ENCODE assay signal across 8 mouse cellular contexts in the genomic region with DNA sequence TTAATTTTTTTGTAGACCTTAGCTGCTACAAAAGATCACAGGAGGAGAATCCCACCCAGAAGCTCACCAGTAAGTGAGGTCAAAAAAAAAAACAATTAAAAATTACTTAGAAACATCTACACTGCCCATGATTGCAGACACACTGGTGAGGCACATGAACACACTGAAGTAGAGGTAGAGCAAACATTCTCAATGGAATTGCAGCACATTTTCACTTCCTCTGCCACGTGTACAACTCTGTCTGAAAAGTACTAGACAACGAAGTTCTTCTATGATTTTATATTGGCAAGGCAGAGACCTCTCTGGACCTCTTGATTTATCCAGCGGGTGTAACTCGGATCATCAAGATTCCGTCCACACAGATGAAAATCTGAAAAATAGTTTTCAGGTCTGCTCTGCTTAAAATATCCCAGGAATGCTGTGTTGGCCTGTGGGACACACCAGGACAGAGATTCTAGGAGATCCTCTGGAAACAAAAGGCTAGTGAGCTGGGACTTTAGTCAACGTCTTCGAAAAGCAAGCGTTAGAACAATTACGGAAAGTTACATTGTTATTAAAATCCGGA. TPM values are rescaled to one million over a fixed set of nuclear protein-coding genes. Genes with fewer than 3 reads are reported as not detected.
DNase-seq lines count a peak whose midpoint lies in the region; ATAC-seq and TF ChIP-seq lines count a peak whose summit lies in the region.

No protein-coding gene starts in this region.

- no peak for TF ChIP-seq RAD21 in MEL (IDR thresholded peaks at IDR 0.05; ENCODE audit: low read depth, low read length)

- ATAC-seq in heart, embryonic 16.5 days (replicated peaks; ENCODE audit: extremely low read depth, insufficient read depth, low FRiP score), result no peak
- ATAC-seq in liver, postnatal 0 days, result no peak

- H3K27me3 ChIP-seq in heart, embryonic 10.5 days (ENCODE audit: insufficient read depth, poor library complexity, severe bottlenecking), result no peaks in the 10 kb centered on the region
- H3K27me3 ChIP-seq in MEL (ENCODE audit: control insufficient read depth in 1 of 2, insufficient read depth in 2 of 2, low read length in 2 of 2), result no peaks in the 10 kb centered on the region
- no peaks in the 10 kb centered on the region for H3K27me3 ChIP-seq in heart, embryonic 16.5 days (ENCODE audit: control insufficient read depth, insufficient read depth, low read length)
- no peaks in the 10 kb centered on the region for H3K27me3 ChIP-seq in liver, postnatal 0 days (ENCODE audit: insufficient read depth, low read length)

- peaks cover 7% of the 10 kb centered on the region; the same call in 1 of the 2 replicates for H3K4me1 ChIP-seq in heart, embryonic 10.5 days
- peaks cover 13 to 16% of the 10 kb centered on the region in 2 experiments for H3K4me1 ChIP-seq in MEL (ENCODE audit: control insufficient read depth in 1 of 2, insufficient read depth in 2 of 2, low read length in 2 of 2)
- peaks cover 15% of the 10 kb centered on the region for H3K4me1 ChIP-seq in heart, embryonic 16.5 days (ENCODE audit: control insufficient read depth, insufficient read depth, low read length)
- peaks cover 17% of the 10 kb centered on the region for H3K4me1 ChIP-seq in liver, postnatal 0 days (ENCODE audit: insufficient read depth)

- no peaks in the 10 kb centered on the region for H3K36me3 ChIP-seq in heart, embryonic 10.5 days
- peaks cover 0 to 20% of the 10 kb centered on the region in 2 experiments; a peak in 2 of 4 replicates for H3K36me3 ChIP-seq in MEL (ENCODE audit: control insufficient read depth in 1 of 2, insufficient read depth in 2 of 2, low read length in 2 of 2)
- 0 out of 2 replicates have a peak, but pooled peaks cover 2% of the 10 kb centered on the region for H3K36me3 ChIP-seq in heart, embryonic 16.5 days (ENCODE audit: control insufficient read depth, insufficient read depth)
- 0 out of 2 replicates have a peak, but pooled peaks cover 4% of the 10 kb centered on the region for H3K36me3 ChIP-seq in liver, postnatal 0 days (replicated peaks; ENCODE audit: insufficient read depth, low read length)

- no peak for TF ChIP-seq POLR2A in MEL (IDR thresholded peaks at IDR 0.05; ENCODE audit: control insufficient read depth in 1 of 2, insufficient read depth in 1 of 2, low read depth in 1 of 2, low read length in 2 of 2, poor library complexity in 1 of 2)

- WGBS in heart, embryonic 10.5 days, result 43% methylated on average over 10 of the region's 10 CpGs
- 30% methylated on average over 10 of the region's 10 CpGs for WGBS in heart, embryonic 16.5 days
- WGBS in liver, postnatal 0 days (ENCODE audit: insufficient replicate concordance), result 38% methylated on average over 10 of the region's 10 CpGs

- peaks cover 30% of the 10 kb centered on the region for H3K79me2 ChIP-seq in MEL (ENCODE audit: control insufficient read depth, insufficient read depth, low read length, poor library complexity)

- peak overlapping the region; percentile 98; the same call in 1 of the 2 replicates for H3K27ac ChIP-seq in heart, embryonic 10.5 days
- H3K27ac ChIP-seq in MEL (ENCODE audit: control insufficient read depth, low read depth, low read length), result no peak overlapping the region
- H3K27ac ChIP-seq in heart, embryonic 16.5 days (ENCODE audit: low read length), result peak overlapping the region; percentile 14
- peak overlapping the region; percentile 94 for H3K27ac ChIP-seq in liver, postnatal 0 days (ENCODE audit: low read depth)

- H3K4me2 ChIP-seq in heart, embryonic 16.5 days (ENCODE audit: low read depth, low read length), result peak overlapping the region; percentile 77
- H3K4me2 ChIP-seq in liver, postnatal 0 days (ENCODE audit: low read depth, low read length), result peak overlapping the region; percentile 94

- intact Hi-C loops in heart, postnatal 25 days (cut with DNase I), result loop anchor here (10.0 kb wide), 1 partner anchor 284 kb away; a partner anchor contains a TSS

- H3K4me3 ChIP-seq in heart, embryonic 10.5 days, result peak overlapping the region; percentile 74
- peak overlapping the region; percentile 54 to 67 for H3K4me3 ChIP-seq in MEL (ENCODE audit: control insufficient read depth in 1 of 2, insufficient read depth in 1 of 2, low read depth in 2 of 2, low read length in 2 of 2)
- H3K4me3 ChIP-seq in heart, embryonic 16.5 days (ENCODE audit: low read length), result peak overlapping the region; percentile 97
- H3K4me3 ChIP-seq in liver, postnatal 0 days (ENCODE audit: low read depth, low read length), result peak overlapping the region; percentile 95

- TF ChIP-seq EP300 in MEL (IDR thresholded peaks at IDR 0.05; ENCODE audit: low read depth in 1 of 2, low read length in 2 of 2), result no peak
- no peak for TF ChIP-seq EP300 in liver, postnatal 0 days (IDR thresholded peaks at IDR 0.05; ENCODE audit: low read depth)

- no peak for TF ChIP-seq CTCF in MEL (IDR thresholded peaks at IDR 0.05 in 2 of 3, conservative IDR thresholded peaks at IDR 0.05 in 1 of 3; ENCODE audit: control insufficient read depth in 1 of 3, insufficient read depth in 1 of 3, low read depth in 2 of 3, low read length in 3 of 3, poor library complexity in 1 of 3, severe bottlenecking in 1 of 3)
- no peak for TF ChIP-seq CTCF in liver, postnatal 0 days (IDR thresholded peaks at IDR 0.05; ENCODE audit: low read depth)

- no peak for DNase-seq in heart, embryonic 10.5 days (ENCODE audit: low spot score)
- no peak for DNase-seq in heart, postnatal 25 days (ENCODE audit: low spot score)
- peak; percentile 49 for DNase-seq in MEL (ENCODE audit: low read depth, low spot score)
- DNase-seq in liver, postnatal 0 days, result no peak
- DNase-seq in ovary, postnatal 10 days (ENCODE audit: low spot score), result no peak
- DNase-seq in cerebellum, adult 9-10 months, result no peak
- DNase-seq in spleen, adult 12 weeks (ENCODE audit: low spot score), result no peak

- no peaks in the 10 kb centered on the region for H3K9me3 ChIP-seq in heart, embryonic 10.5 days
- no peaks in the 10 kb centered on the region for H3K9me3 ChIP-seq in MEL (replicated peaks; ENCODE audit: insufficient read depth, low read length)
- no peaks in the 10 kb centered on the region for H3K9me3 ChIP-seq in heart, embryonic 16.5 days (replicated peaks; ENCODE audit: control insufficient read depth, low read length)
- no peaks in the 10 kb centered on the region for H3K9me3 ChIP-seq in liver, postnatal 0 days (ENCODE audit: low read length)

- H3K9ac ChIP-seq in MEL (ENCODE audit: control insufficient read depth, low read depth, low read length, poor library complexity, severe bottlenecking), result peak overlapping the region; percentile 84
- H3K9ac ChIP-seq in heart, embryonic 16.5 days (ENCODE audit: low read length), result peak overlapping the region; percentile 96
- H3K9ac ChIP-seq in liver, postnatal 0 days (replicated peaks), result peak overlapping the region; percentile 93

TF ChIP-seq in MEL, 35 proteins besides CTCF, POLR2A, EP300 and RAD21:
- no peak for TF ChIP-seq GABPA (IDR thresholded peaks at IDR 0.05; ENCODE audit: low read depth, low read length)
- TF ChIP-seq TCF12 (IDR thresholded peaks at IDR 0.05; ENCODE audit: low read depth, low read length), result no peak
- no peak for TF ChIP-seq CHD1 (IDR thresholded peaks at IDR 0.05; ENCODE audit: low read depth, low read length)
- no peak for TF ChIP-seq ZKSCAN1 (IDR thresholded peaks at IDR 0.05; ENCODE audit: low read depth, low read length)
- TF ChIP-seq RCOR1 (IDR thresholded peaks at IDR 0.05; ENCODE audit: low read depth, low read length), result no peak
- TF ChIP-seq ELF1 (IDR thresholded peaks at IDR 0.05; ENCODE audit: low read depth, low read length), result no peak
- no peak for TF ChIP-seq POLR2AphosphoS5 (IDR thresholded peaks at IDR 0.05; ENCODE audit: borderline replicate concordance, low read depth, low read length)
- no peak for TF ChIP-seq ZC3H11A (IDR thresholded peaks at IDR 0.05; ENCODE audit: low read depth, low read length)
- TF ChIP-seq MXI1 (IDR thresholded peaks at IDR 0.05; ENCODE audit: low read depth, low read length), result no peak
- TF ChIP-seq ZNF384 (IDR thresholded peaks at IDR 0.05; ENCODE audit: low read depth, low read length), result no peak
- TF ChIP-seq MAX (IDR thresholded peaks at IDR 0.05; ENCODE audit: low read length), result no peak
- no peak for TF ChIP-seq E2F4 (IDR thresholded peaks at IDR 0.05; ENCODE audit: borderline replicate concordance, low read depth, low read length)
TF ChIP-seq in MEL: peak in this region for 0.

RNA-seq across cellular contexts. Expression of a gene that starts 1.0 kb away (rescaled TPM):
- 6.6 and 8.9 TPM in 2 replicates for polyA plus RNA-seq in heart, embryonic 10.5 days (2016; fragmentation: Nextera tagmentation; extraction: Ambion mirVana)
- total RNA-seq in heart, postnatal 25 days (2021), result 10 to 100 TPM; 20.0 to 23.8 TPM
- 41.0 and 43.8 TPM in 2 replicates for total RNA-seq in MEL (2012; rRNA removed)
- 10 to 100 TPM; 54.2 to 77.2 TPM for polyA plus RNA-seq in MEL (2012; ENCODE audit: insufficient read depth in 1 of 2, insufficient read length in 2 of 2, low read depth in 1 of 2, low replicate concordance in 2 of 2, missing spikeins in 1 of 2)
- 6.7 and 6.9 TPM in 2 replicates for polyA plus RNA-seq in heart, embryonic 16.5 days (2015; fragmentation: Nextera tagmentation; extraction: Ambion mirVana)
- 7.8 and 7.9 TPM in 2 replicates for polyA plus RNA-seq in liver, postnatal 0 days (2015; fragmentation: Nextera tagmentation; extraction: Ambion mirVana)
